Mouse (Mus musculus) heart, adult 2 months (tissue): ENCODE measurements around the gene Cstad. TPM values are rescaled to one million over a fixed set of nuclear protein-coding genes. Genes with fewer than 3 reads are reported as not detected.

ENCODE experiments used
- DNase-seq, 2 experiments: peaks; one replicate each; pipeline ENCODE4 v3.0.0; 2021
- H3K27ac ChIP-seq: fragments of 200-600 bp; 2 replicates; pipeline ENCODE4 v1.8.1; 2022
- H3K27me3 ChIP-seq: fragments of 200-500 bp; 2 replicates; pipeline ENCODE4 v1.6.1; 2012; ENCODE audit warnings: mild to moderate bottlenecking, low read length, inconsistent platforms, mixed read lengths; ENCODE audit not compliant: control insufficient read depth, insufficient read depth
- H3K36me3 ChIP-seq: fragments of 200-500 bp; 2 replicates; pipeline ENCODE4 v1.6.1; 2012; ENCODE audit warnings: low read length, inconsistent platforms; ENCODE audit not compliant: control insufficient read depth, insufficient read depth
- H3K4me1 ChIP-seq: fragments of 200-500 bp; 2 replicates; pipeline ENCODE4 v1.6.1; 2011; ENCODE audit warnings: low read length; ENCODE audit not compliant: control insufficient read depth, insufficient read depth
- H3K4me3 ChIP-seq: fragments of 200-600 bp; 2 replicates; pipeline ENCODE4 v1.8.1; 2022
- H3K79me2 ChIP-seq: fragments of 200-500 bp; replicated peaks from 2 replicates; pipeline ENCODE4 v1.6.1; 2012; ENCODE audit warnings: mild to moderate bottlenecking, inconsistent platforms, low read length, moderate library complexity, mixed read lengths; ENCODE audit not compliant: control insufficient read depth, insufficient read depth
- H3K9ac ChIP-seq: fragments of 200-500 bp; 2 replicates; pipeline ENCODE4 v1.6.1; 2012; ENCODE audit warnings: low read depth, mild to moderate bottlenecking, control low read depth, inconsistent platforms, low read length, mixed read lengths
- CTCF ChIP-seq: fragments of 200-600 bp; IDR thresholded peaks from 2 replicates; pipeline ENCODE4 v1.8.1; 2022; ENCODE audit warnings: antibody characterized with exemption, mild to moderate bottlenecking, moderate library complexity
- EP300 ChIP-seq: fragments of 200-500 bp; IDR thresholded peaks from 2 replicates; pipeline ENCODE4 v1.6.1; 2011; ENCODE audit warnings: low read depth, low read length, control low read depth; ENCODE audit not compliant: insufficient read depth
- POLR2A ChIP-seq: fragments of 200-500 bp; IDR thresholded peaks from 2 replicates; pipeline ENCODE4 v1.6.1; 2011; ENCODE audit warnings: mild to moderate bottlenecking, low read depth, low read length, control low read depth; ENCODE audit not compliant: insufficient read depth
- WGBS: fragments of 180-500 bp; shearing (Covaris S2); methylation state at CpG from one replicate; pipeline ENCODE4 v1.1.7; 2018; 5-methylcytosine and 5-hydroxymethylcytosine counted together
- intact Hi-C: fragments of 180-260 bp; cut with DNase I; formaldehyde crosslinking; loops from one replicate; pipeline ENCODE4 v1.15.1; 2025
- polyA plus RNA-seq: library from polyadenylated mRNA; depleted of rRNA; stranded (reverse); fragments of >200 nt; gene quantifications from 2 replicates; pipeline ENCODE4 v1.2.3, GENCODE M21; 2012
- total RNA-seq, 2 experiments: library from RNA; stranded (reverse); gene quantifications; 2 replicates each; pipeline ENCODE4 v1.2.3; 2021

The Cstad gene
- total and polyA plus RNA-seq, 3 experiments = 0.73 to 1.0 (median 0.76) TPM

- Histone ChIP-seq H3K27me3 (no peaks in the 10 kb centered on the region), H3K27ac (peak overlapping the region; percentile 68), H3K79me2 (no peaks in the 10 kb centered on the region), H3K4me3 (no peak overlapping the region), H3K9ac (no peak overlapping the region), H3K4me1 (peaks cover 13% of the 10 kb centered on the region), H3K36me3 (peaks cover 2% of the 10 kb centered on the region; the same call in 1 of the 2 replicates)
- DNase-seq = no peak
- TF ChIP-seq EP300 = no peak
- TF ChIP-seq POLR2A = no peak
- no peak for TF ChIP-seq CTCF
- 61% methylated on average over 4 of the region's 4 CpGs for WGBS
- intact Hi-C loops = loop anchor here (2.0 to 10.0 kb wide), 2 partner anchors 115 to 125 kb away; partner anchors contain the start of gene Ier5l
Measured at GRCm38 (mm10) chr2:30589781-30590180, 5.1 kb upstream of the Cstad start.

- Histone ChIP-seq H3K4me1 (peaks cover 13% of the 10 kb centered on the region), H3K79me2 (no peaks in the 10 kb centered on the region), H3K27me3 (no peaks in the 10 kb centered on the region), H3K36me3 (peaks cover 2% of the 10 kb centered on the region; the same call in 1 of the 2 replicates), H3K4me3 (0 out of 2 replicates have a peak overlapping the region, but pooled peaks have one; percentile 33), H3K9ac (peak overlapping the region; percentile 44), H3K27ac (peak overlapping the region; percentile 89)
- TF ChIP-seq EP300 (no peak), POLR2A (peak; percentile 63; the same call in 1 of the 2 replicates), CTCF (no peak)
- peak in 1 of 2 experiments; percentile 71 for DNase-seq
- intact Hi-C loops = loop anchor here (10.0 kb wide), 1 partner anchor 124 kb away; no protein-coding TSS in a partner anchor
- WGBS = 2% methylated on average over 3 of the region's 3 CpGs
Measured at GRCm38 (mm10) chr2:30590909-30591308, 3.9 kb upstream of the Cstad start.

GRCm38 (mm10) chr2:30592391-30592790 is 2.4 kb upstream of the Cstad start:
- Histone ChIP-seq H3K4me3 (no peak overlapping the region), H3K36me3 (peaks cover 2% of the 10 kb centered on the region; the same call in 1 of the 2 replicates), H3K4me1 (peaks cover 13% of the 10 kb centered on the region), H3K9ac (no peak overlapping the region), H3K27ac (peak overlapping the region; percentile 45), H3K79me2 (no peaks in the 10 kb centered on the region), H3K27me3 (no peaks in the 10 kb centered on the region)
- intact Hi-C loops = loop anchor here (10.0 kb wide), 1 partner anchor 122 kb away; no protein-coding TSS in a partner anchor
- no peak for TF ChIP-seq POLR2A
- TF ChIP-seq CTCF = no peak
- TF ChIP-seq EP300 = no peak
- DNase-seq = no peak
- WGBS = 70% methylated on average over 6 of the region's 6 CpGs

- H3K9ac ChIP-seq = no peak overlapping the region
- H3K4me3 ChIP-seq = no peak overlapping the region
- H3K79me2 ChIP-seq = no peaks in the 10 kb centered on the region
- 92% methylated on average over 6 of the region's 6 CpGs for WGBS
- peaks cover 2% of the 10 kb centered on the region; the same call in 1 of the 2 replicates for H3K36me3 ChIP-seq
- DNase-seq = no peak
- H3K4me1 ChIP-seq = peaks cover 13% of the 10 kb centered on the region
- TF ChIP-seq POLR2A = no peak
- no peak for TF ChIP-seq CTCF
- TF ChIP-seq EP300 = no peak
- intact Hi-C loops = loop anchor here (10.0 kb wide), 1 partner anchor 122 kb away; no protein-coding TSS in a partner anchor
- peak overlapping the region; percentile 99 for H3K27ac ChIP-seq
- no peaks in the 10 kb centered on the region for H3K27me3 ChIP-seq
Measured at GRCm38 (mm10) chr2:30592951-30593350, 1.9 kb upstream of the Cstad start.

- Histone ChIP-seq H3K4me3 (peak overlapping the region; percentile 74), H3K9ac (peak overlapping the region; percentile 90; the same call in 1 of the 2 replicates), H3K4me1 (peaks cover 14% of the 10 kb centered on the region), H3K36me3 (peaks cover 2% of the 10 kb centered on the region; the same call in 1 of the 2 replicates), H3K27me3 (no peaks in the 10 kb centered on the region), H3K27ac (peak overlapping the region; percentile 99), H3K79me2 (no peaks in the 10 kb centered on the region)
- intact Hi-C loops = loop anchor here (2.0 to 10.0 kb wide), 2 partner anchors 45 to 121 kb away; no protein-coding TSS in a partner anchor
- peak in 1 of 2 experiments; percentile 32 for DNase-seq
- TF ChIP-seq POLR2A = no peak
- no peak for TF ChIP-seq EP300
- no peak for TF ChIP-seq CTCF
- 76% methylated on average over 13 of the region's 13 CpGs for WGBS
Measured at GRCm38 (mm10) chr2:30593636-30594310, 1.1 kb upstream of the Cstad start.
